Mouse (Mus musculus): ENCODE results near the gene Sdsl.

Sdsl gene

DNA sequence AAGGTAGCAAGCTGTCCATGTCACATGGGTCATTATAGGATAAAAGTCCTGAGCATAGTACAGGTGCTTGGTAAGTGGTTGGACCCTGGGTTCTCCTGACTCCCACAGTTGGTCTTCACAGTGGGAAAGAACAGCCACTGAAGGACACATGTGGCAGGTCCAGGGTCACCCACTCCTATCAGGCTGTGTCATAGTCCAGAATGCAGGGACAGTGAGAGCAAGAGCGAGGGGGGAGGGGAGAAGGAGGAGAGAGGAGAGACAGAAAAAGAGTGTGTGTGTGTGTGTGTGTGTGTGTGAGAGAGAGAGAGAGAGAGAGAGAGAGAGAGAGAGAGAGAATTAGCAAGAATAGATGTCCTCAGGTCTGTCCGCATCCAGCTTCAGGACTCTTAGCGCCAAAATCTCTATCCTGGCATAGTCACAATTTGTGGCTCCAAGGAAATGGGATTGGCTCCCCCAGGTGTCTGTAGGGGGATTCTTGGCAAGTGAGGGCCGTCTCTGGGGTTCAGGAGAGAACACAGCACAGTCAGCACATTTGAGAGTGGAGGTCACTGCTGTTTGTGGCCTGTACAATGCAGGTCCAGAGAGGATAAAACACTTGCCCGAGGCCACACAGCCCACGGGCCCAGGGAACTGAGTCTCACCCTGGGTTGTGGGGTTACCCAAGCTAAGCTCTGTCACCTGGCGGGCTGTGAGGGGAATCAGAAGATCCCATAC is 15.6 kb downstream of the Sdsl start:
- no peak for DNase-seq (ENCODE audit: low spot score in 2 of 2)

DNA sequence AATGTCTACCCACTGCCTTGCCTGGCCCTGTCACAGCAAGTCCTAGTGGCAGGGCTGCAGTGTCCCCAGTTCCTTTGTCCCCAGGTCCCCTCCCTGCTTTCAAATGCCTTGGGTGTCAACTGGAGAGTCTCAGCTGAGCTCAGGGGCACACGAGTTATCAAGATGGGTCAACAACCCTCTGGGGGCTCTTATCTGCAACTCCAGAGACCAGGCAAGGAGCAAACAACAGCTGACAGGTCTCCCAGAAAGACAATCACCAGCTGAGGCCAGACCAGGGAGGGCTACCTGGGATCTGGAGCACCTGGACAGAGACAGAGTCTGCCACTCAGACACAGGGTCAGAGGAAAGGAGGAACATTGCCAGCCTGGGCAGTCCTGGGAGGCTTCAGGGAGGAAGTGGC is 16.4 kb downstream of the Sdsl start:
- no peak for DNase-seq (ENCODE audit: low spot score in 2 of 2)

DNA sequence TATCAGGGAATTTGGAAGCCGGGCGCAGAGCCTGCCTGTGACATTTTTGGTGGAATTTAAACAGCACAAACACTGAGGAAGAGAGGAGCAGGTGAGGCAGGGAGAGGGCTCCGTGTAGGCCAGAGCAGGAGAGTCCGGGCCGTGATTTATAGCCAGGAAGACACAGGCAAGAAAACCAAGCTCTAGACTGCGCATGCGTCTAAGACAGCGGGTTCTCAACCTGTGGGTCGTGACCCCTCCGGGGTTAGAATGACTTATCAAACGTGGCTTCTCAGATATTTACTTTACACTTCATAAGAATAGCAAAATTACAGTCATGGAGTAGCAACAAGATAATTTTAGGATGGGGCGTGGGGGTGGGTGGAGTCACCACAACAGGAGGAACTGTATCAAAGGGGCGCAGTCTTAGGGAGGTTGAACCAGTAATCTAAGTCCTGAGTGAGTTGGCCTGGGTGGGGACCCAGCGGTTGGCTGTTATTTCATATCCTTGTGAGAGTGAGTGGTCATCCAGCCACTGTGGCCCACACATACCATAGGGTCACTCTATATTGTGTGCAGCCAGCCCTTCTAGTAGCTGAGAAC is 17.8 kb downstream of the Sdsl start:
- DNase-seq (ENCODE audit: low spot score in 2 of 2), result no peak

DNA sequence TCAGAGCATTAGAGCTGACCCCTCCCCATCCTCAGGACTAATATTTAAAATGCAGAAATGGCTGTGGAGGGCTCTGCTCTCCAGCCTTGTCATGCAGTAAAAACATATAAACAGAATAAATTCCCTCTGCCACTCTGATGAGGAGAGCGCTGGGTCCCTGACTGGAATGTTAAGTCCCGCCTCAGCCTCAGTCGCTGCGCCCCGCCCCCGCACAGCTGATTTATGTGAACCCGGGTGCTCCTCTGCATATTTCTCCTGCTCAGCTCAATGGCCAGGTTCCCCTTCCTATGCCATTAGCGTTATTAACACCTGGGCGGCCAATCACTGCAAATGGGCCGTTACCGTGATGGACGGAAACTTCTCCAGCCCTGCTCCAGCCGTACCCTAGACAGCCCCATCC is 25.3 kb downstream of the Sdsl start:
- DNase-seq (ENCODE audit: low spot score in 2 of 2), result no peak

DNA sequence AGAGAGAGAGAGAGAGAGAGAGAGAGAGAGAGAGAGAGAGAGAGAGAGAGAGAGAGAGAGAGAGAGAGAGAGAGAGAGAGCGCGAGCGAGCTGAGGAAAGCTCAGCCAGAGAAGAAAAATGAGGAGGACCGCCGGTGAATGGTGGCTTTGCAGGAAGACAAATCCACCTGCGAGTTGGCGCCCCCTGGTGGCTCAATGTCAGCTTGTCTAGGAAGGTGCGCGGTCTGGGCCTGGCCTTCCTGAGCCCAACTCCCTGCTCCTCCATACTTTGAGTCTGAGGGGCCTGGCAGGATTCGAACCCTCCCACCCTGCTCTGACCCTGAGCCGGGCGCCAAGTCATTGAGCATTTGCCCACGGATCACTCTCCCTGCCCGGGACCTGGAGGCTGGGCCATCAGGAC is 31.9 kb downstream of the Sdsl start:
- peak; percentile 48 to 84 for DNase-seq (ENCODE audit: low spot score in 2 of 2)

DNA sequence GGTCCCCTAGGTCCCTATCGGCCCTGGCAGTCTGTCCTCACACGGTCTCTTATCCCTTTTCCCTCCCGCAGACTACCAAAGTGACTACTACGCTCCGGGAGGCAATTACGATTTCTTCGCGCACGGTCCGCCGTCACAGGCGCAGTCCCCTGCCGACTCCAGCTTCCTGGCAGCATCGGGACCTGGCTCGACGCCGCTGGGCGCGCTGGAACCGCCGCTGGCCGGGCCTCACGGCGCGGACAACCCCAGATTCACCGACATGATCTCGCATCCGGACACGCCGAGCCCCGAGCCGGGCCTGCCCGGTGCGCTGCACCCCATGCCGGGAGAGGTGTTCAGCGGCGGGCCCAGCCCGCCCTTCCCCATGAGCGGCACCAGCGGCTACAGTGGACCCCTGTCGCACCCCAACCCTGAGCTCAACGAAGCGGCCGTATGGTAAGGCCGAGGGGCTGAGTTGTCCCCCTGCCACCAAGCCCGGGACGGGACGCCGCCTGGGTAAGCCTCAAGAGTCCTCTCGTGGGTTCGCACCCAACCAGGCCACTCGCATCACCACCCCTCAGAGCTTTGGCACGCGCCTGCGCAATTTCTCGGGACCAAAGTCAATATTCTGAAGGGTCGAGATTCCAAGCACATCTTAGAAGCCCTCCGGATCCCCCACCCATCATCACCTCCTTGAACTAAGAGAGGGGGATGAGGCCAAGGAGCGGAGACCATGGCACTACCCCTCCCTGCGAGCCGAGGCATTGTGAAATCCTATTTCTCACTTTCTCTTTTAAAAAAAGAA is 32.5 kb downstream of the Sdsl start:
- DNase-seq (ENCODE audit: low spot score in 2 of 2), result no peak

DNA sequence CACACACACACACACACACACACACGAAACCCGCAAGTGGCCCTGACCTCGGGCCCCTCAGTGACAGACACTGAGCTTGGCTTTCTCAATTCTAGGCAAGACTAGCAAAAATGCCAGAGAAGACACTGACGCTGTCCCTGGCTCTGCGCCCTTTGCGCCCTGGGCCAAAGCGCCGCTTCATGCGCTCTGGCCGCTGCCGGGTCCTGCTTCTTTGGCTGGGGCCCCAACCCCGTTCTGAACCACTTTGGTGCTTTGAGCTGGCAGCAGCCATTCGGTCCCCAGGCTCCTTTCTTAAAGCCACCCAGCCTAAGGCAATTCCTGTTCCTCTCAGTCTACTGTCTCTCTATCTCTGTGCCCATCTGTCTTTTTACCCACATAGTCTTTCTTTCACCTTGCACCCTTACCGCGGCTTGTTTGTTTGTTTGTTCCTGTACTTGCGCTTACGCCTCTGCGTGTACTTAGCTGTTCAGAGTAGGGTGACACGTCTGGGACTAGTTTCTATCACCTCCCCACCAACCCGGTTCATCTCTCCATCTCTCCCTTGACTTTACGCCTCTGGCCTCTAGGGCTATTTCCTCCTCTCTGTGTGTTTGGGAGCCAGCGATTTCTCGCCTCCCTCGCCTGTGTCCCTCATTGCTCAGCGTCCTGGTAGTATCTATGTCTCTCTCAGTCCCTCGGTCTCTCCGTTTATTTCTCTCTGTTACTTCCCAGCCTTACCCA is 33.5 kb downstream of the Sdsl start:
- DNase-seq (ENCODE audit: low spot score in 2 of 2), result no peak

DNA sequence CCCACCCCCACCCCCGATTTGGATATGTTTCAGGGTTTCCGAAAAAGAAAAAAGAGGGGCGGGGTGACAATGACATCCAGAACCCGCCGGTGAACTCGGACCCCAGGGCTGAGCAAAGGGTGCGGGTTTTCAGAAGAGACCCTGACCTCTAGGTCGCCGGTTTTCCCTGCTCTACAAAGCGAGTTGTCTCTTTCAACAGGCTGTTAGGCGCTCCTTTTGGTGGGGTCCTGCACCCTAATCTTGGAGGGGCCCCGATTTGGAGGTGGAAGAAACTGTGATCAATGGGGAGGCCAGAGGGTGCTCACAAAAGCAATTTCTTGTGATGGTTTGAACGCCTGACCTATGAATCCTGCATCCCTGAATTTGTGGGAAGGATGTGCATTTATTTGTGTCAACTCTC is 34.1 kb downstream of the Sdsl start:
- no peak for DNase-seq (ENCODE audit: low spot score in 2 of 2)

DNA sequence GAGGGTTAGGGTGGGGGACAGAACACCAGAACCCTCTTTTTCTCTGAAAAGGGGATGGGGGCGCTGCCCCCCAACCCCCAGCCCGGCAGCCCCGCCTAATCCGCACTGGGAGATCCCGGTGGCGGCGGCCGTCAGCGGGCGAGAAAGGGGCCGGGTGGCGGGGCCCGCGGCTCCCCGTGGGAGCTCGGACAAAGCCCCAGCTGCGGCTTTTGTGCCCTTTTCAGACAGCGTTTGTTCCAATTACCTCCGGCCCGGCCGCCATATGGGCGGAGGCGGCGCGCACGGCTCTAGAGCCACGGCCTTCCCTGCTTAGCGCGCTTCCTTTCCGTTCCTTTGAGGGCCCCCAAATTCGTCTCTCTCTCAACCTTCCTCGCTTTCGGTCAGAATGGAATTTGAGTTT is 34.6 kb downstream of the Sdsl start:
- no peak for DNase-seq (ENCODE audit: low spot score in 2 of 2)

DNA sequence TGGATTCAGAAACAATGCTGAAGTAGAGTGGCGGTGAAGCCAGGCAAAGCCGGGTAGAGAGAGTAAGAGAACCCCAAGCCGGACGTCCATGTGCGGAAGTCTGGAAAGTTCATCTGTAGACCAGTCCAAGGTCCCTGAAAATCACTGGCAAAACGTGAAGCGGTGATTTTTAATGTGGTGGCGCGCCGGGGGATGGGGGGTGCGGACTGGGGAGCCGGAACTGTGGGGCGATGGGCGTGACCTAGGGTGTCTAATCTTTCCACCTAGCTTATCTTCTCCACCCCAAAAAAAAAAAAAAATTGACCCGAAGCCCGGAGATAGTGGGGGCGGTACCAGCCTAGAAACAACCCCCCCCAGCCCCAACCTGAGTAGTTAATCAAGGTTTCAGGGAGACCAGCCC is 35.1 kb downstream of the Sdsl start:
- DNase-seq (ENCODE audit: low spot score in 2 of 2), result no peak

DNA sequence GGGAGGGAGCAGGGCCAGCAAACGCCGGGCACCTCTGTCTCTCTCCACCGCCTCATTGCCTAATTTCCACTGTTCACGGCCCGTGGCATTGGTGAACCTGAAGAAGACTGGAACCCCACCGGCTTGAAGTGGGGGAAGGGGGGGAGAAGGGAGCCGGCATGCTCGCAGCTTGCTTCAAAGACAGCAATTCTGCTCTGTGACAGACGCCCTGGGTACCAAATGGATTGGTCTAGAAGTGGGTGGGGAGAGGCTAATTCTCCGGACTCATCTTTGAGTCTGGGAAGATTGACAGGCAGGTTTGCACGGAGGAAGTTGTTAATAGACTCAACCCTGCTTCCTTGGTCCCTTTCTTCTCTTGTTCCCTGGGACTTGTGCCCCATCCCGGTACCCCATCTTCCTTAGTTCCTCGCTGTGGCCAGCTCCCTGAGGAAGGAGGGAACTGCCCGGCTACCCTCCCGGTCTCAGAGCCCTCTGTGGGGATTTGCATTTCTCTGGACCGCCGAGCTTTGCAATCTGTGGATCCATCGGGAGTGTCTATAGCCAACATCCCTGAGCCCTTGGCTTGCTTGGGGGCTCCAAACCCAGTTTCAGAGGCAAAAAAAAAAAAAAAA is 35.6 kb downstream of the Sdsl start:
- DNase-seq (ENCODE audit: low spot score in 2 of 2), result no peak

DNA sequence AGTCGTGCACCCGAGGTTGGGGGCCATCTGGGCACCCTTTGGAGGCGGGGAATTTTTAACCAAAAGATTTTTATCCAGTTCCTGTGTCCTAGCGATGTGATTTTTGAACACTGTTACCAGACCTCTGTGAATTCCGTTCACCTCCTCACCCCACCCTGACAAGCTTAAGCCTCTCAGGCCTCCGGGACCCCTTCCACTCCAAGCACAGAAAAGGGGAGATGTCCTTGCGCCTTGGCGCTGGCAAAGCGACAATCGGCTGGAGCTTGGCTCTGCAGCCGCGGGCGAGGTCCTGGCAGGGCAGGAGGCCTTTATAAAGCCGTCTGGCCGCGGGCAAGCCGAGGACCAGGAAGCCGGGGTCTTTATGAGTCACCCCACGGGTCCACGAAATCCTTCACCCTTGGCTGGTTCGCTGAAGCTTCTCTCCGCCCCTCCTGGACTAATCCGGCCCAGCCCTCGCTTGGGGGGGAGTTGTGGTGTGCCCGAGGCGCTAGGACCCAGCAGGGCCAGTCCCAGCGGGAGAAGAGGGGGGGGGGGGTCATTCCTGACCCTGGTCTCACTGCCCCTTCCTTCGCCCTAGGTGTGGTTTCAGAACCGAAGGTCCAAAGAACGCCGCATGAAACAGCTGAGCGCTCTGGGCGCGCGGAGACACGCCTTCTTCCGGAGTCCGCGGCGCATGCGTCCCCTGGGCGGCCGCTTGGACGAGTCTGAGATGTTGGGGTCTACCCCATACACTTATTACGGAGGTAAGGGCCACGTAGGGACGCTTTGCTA is 36.7 kb downstream of the Sdsl start:
- no peak for DNase-seq (ENCODE audit: low spot score in 2 of 2)

DNA sequence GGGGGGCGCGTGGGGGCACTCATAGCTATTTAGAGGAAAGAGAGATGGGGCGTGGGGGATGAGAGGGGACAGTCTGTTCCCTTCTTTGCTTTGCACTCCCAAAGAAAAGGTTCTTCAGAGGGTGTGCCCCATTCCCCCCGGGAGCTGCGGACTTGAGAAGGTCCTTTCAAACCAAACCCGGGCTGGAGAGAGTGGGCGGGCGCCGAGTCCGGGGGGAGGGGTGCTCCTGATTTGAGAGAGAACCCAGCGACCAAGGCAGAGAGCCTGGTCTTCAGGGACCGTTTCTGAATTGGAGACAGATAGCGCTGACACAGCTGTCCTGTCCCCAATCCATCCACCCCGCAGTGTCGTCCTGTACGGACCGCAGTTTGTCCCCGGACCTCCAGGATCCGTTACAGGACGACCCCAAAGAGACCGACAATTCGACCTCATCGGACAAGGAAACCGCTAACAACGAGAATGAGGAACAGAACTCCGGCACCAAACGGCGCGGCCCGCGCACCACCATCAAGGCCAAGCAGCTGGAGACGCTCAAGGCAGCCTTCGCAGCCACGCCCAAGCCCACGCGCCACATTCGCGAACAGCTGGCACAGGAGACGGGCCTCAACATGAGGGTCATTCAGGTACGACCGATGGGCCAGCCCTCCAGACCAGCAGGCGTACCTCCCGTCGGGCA is 37.5 kb downstream of the Sdsl start:
- DNase-seq (ENCODE audit: low spot score in 2 of 2), result no peak

DNA sequence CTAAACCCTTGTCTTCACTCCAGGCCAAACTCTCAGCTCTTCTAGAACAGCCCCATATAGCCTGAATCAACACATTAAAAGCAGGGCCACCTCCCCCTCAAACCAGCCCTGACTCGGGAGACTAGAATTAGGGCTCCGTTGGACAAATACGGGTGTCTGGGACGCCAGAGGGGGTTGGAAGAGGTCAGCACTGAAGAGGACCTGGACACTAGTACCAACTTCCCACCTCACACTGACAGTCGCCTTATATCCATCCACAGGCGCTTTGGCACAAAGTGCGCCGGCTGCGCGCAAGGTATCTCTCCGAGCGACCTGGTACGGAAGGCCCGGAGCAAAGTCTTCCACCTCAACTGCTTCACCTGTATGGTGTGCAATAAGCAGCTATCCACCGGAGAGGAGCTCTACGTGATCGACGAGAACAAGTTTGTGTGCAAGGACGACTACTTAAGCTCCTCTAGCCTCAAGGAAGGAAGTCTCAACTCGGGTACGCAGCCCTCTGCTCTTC is 38.3 kb downstream of the Sdsl start:
- no peak for DNase-seq (ENCODE audit: low spot score in 2 of 2)

DNA sequence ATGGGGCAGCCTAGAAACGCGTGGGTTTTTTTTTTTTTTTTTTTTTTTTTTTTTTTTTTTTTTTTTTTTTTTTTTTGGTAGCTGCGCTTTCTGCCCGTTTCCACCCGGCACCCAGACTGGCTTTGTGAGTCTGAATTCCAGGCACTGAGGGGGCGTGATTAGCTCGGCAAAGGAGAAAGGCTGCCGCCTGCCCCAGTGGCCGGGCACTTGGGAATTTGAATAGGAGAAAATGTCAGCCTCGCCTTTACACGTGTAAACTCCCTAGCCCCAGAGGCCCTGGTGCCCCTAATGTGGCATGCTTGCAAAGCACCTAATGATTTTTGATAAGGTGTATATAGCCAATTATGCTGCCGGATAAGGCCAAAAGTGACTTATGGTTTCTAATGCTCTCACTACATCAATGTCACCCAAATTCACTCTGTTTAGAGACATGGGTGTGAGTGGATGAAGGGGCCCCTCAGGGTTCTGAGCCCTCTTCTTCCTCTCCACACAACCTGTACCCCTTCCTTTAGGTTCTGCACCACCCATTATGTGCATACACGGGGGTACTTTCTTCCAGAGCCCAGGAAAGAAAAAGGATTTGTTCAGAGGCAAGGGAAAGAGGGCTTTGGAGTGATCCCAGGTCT is 39.4 kb downstream of the Sdsl start:
- no peak for DNase-seq (ENCODE audit: low spot score in 2 of 2)

DNA sequence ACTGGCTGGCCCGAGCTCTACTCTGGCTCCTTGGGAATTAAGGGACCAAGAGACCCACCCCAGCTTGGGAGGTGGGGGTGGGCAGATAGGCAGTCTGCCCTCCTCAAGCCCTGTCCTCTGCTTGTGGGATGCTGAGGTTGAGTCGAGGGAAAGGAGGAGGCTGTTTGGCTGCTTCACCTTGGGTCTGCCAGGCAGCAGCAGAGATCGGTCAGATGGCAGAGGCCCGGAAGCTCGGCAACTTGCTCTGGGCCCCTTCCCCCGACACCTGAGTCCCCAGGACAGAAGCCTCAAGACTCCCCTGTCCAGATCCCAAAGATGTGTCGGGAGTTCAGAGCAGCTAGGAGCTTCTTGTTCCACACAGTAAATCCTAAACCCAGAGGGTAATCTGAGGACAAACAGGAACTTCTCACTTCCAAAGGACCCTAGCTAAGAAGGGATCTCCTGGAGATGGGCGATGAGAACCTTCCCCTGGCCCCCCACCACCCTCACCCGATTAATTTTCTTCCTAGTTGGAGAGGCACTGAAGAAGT is 40.1 kb downstream of the Sdsl start:
- no peak for DNase-seq (ENCODE audit: low spot score in 2 of 2)

DNA sequence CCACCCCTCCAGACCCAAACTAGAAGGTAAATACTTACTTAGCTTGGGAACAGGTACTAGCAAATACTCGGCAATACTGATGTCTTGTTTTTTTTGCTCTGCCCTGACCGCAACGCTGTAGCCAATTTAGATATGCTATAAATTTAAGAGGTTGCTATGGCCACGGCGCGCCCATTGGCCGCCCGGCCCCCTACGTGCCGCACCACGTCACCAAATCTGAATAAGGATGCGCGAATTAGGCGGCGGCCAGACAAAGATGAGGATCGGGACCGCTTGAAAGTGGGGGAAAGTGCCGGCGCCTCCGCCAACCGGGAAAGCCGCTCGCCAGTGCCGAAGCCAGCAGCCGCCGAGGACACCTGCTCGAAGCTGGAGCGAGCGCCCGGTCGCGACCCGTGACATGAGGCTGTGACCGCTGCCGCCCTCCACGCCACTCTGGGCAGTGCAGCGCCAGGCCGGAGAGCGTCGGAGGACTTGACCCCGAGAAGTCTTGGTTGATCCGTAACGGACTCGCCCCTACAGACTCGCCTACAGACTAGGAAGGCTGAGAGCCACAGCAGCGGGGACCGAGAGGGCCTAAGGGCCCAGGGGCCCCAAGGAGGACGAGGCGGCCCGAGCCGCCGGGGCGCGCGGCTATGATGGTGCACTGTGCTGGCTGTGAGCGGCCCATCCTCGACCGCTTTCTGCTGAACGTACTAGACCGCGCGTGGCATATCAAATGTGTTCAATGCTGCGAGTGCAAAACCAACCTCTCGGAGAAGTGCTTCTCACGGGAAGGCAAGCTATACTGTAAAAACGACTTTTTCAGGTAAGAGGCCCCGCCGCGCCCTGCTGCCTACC is 40.7 kb downstream of the Sdsl start, which contains the start of gene Lhx5:
Gene Lhx5 (plus strand): TSS at position 51 of the 837 bp plus-strand sequence.
- DNase-seq (ENCODE audit: low spot score in 2 of 2), result no peak

DNA sequence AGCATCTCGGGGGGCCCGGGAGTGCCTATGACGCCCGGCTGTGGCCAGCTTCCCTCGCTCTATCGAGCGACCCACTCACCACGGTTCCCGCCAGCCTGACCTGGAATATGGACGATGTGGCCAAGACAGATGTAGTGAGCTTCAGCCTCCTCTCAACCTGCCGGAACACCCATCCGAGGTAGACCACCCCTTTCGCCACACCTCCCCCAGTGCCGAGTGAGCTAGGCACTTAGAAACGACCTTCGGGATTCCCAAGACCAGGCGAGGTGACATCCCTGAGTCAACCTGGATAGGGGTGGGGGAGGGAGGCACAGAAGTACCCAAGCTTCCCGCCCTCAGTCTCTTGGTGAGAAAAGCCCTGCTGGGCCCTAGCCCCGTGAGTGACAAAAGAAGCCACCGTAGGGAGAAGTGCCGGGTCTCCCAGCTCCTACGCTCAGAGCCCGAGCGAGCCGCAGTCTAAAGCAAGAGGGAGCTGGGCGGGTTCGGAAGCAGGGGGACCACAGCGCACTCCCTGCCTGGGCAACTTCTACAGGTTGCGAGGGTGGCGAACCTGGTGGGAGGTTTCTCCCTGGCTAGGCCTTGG is 41.5 kb downstream of the Sdsl start:
- DNase-seq (ENCODE audit: low spot score in 2 of 2), result no peak
